Mouse (Mus musculus): ENCODE results near the gene Clec2l. TPM values are rescaled to one million over a fixed set of nuclear protein-coding genes. Genes with fewer than 3 reads are reported as not detected.
A peak's percentile ranks its signal among the peaks of the same experiment; 100 is the strongest.

The Clec2l gene
- polyA plus RNA-seq (2012; rRNA removed): 0.61 and 0.66 TPM in 2 replicates

- Histone ChIP-seq H3K27me3 (replicated peaks; ENCODE audit: control insufficient read depth, insufficient read depth, low read length) (peaks cover 3% of the 10 kb centered on the region; the same call in 1 of the 2 replicates), H3K4me1 (ENCODE audit: control insufficient read depth, insufficient read depth, low read length) (no peaks in the 10 kb centered on the region), H3K36me3 (ENCODE audit: control insufficient read depth, insufficient read depth, low read length) (no peaks in the 10 kb centered on the region), H3K27ac (ENCODE audit: insufficient read depth, low read depth, low read length) (no peak within 1 kb of the TSS), H3K4me3 (ENCODE audit: insufficient read depth, low read depth, low read length) (peak within 1 kb of the TSS; percentile 47)
- 1% methylated on average over 84 of the region's 84 CpGs for WGBS
- TF ChIP-seq CTCF (conservative IDR thresholded peaks at IDR 0.05; ENCODE audit: insufficient read depth, insufficient read length, low read depth, low read length) (no peak), POLR2A (IDR thresholded peaks at IDR 0.05; ENCODE audit: low read depth, low read length) (no peak)
- no peak for DNase-seq
Observed at GRCm38 (mm10) chr6:38662714-38663615, at the start of gene Clec2l. Clec2l (plus strand) TSS chr6:38663069.

- Histone ChIP-seq H3K4me1 (ENCODE audit: control insufficient read depth, insufficient read depth, low read length) (no peaks in the 10 kb centered on the region), H3K4me3 (ENCODE audit: insufficient read depth, low read depth, low read length) (no peak overlapping the region), H3K36me3 (ENCODE audit: control insufficient read depth, insufficient read depth, low read length) (peaks cover 3% of the 10 kb centered on the region; the same call in 1 of the 2 replicates), H3K27ac (ENCODE audit: insufficient read depth, low read depth, low read length) (no peak overlapping the region), H3K27me3 (replicated peaks; ENCODE audit: control insufficient read depth, insufficient read depth, low read length) (no peaks in the 10 kb centered on the region)
- DNase-seq: no peak
- no peak for TF ChIP-seq POLR2A (IDR thresholded peaks at IDR 0.05; ENCODE audit: low read depth, low read length)
- 88% methylated on average over 1 of the region's 1 CpGs for WGBS
Observed at GRCm38 (mm10) chr6:38622406-38622805, 40.5 kb upstream of the Clec2l start.

- H3K4me3 ChIP-seq (ENCODE audit: insufficient read depth, low read depth, low read length): no peak overlapping the region
- H3K36me3 ChIP-seq (ENCODE audit: control insufficient read depth, insufficient read depth, low read length): peaks cover 3% of the 10 kb centered on the region; the same call in 1 of the 2 replicates
- no peak for DNase-seq
- no peaks in the 10 kb centered on the region for H3K4me1 ChIP-seq (ENCODE audit: control insufficient read depth, insufficient read depth, low read length)
- H3K27ac ChIP-seq (ENCODE audit: insufficient read depth, low read depth, low read length): no peak overlapping the region
- 82% methylated on average over 2 of the region's 2 CpGs for WGBS
- no peaks in the 10 kb centered on the region for H3K27me3 ChIP-seq (replicated peaks; ENCODE audit: control insufficient read depth, insufficient read depth, low read length)
- TF ChIP-seq POLR2A (IDR thresholded peaks at IDR 0.05; ENCODE audit: low read depth, low read length): no peak
- no peak for TF ChIP-seq CTCF (conservative IDR thresholded peaks at IDR 0.05; ENCODE audit: insufficient read depth, insufficient read length, low read depth, low read length)
Observed at GRCm38 (mm10) chr6:38623457-38623856, 39.4 kb upstream of the Clec2l start.

- H3K4me3 ChIP-seq (ENCODE audit: insufficient read depth, low read depth, low read length): no peak overlapping the region
- no peaks in the 10 kb centered on the region for H3K27me3 ChIP-seq (replicated peaks; ENCODE audit: control insufficient read depth, insufficient read depth, low read length)
- TF ChIP-seq CTCF (conservative IDR thresholded peaks at IDR 0.05; ENCODE audit: insufficient read depth, insufficient read length, low read depth, low read length) (no peak), POLR2A (IDR thresholded peaks at IDR 0.05; ENCODE audit: low read depth, low read length) (no peak)
- peak; percentile 33 for DNase-seq
- WGBS: 28% methylated on average over 1 of the region's 1 CpGs
- H3K36me3 ChIP-seq (ENCODE audit: control insufficient read depth, insufficient read depth, low read length): peaks cover under 1% of the 10 kb centered on the region; the same call in 1 of the 2 replicates
- H3K27ac ChIP-seq (ENCODE audit: insufficient read depth, low read depth, low read length): no peak overlapping the region
- H3K4me1 ChIP-seq (ENCODE audit: control insufficient read depth, insufficient read depth, low read length): no peaks in the 10 kb centered on the region
Observed at GRCm38 (mm10) chr6:38624439-38624838, 38.4 kb upstream of the Clec2l start.

- Histone ChIP-seq H3K27me3 (replicated peaks; ENCODE audit: control insufficient read depth, insufficient read depth, low read length) (no peaks in the 10 kb centered on the region), H3K27ac (ENCODE audit: insufficient read depth, low read depth, low read length) (no peak overlapping the region), H3K4me3 (ENCODE audit: insufficient read depth, low read depth, low read length) (no peak overlapping the region), H3K36me3 (ENCODE audit: control insufficient read depth, insufficient read depth, low read length) (no peaks in the 10 kb centered on the region), H3K4me1 (ENCODE audit: control insufficient read depth, insufficient read depth, low read length) (no peaks in the 10 kb centered on the region)
- WGBS: 98% methylated on average over 5 of the region's 5 CpGs
- DNase-seq: no peak
- no peak for TF ChIP-seq POLR2A (IDR thresholded peaks at IDR 0.05; ENCODE audit: low read depth, low read length)
- TF ChIP-seq CTCF (conservative IDR thresholded peaks at IDR 0.05; ENCODE audit: insufficient read depth, insufficient read length, low read depth, low read length): no peak
Observed at GRCm38 (mm10) chr6:38626086-38626485, 36.8 kb upstream of the Clec2l start.

- 93% methylated on average over 4 of the region's 4 CpGs for WGBS
- DNase-seq: no peak
- no peak overlapping the region for H3K27ac ChIP-seq (ENCODE audit: insufficient read depth, low read depth, low read length)
- no peak overlapping the region for H3K4me3 ChIP-seq (ENCODE audit: insufficient read depth, low read depth, low read length)
- H3K27me3 ChIP-seq (replicated peaks; ENCODE audit: control insufficient read depth, insufficient read depth, low read length): no peaks in the 10 kb centered on the region
- no peaks in the 10 kb centered on the region for H3K36me3 ChIP-seq (ENCODE audit: control insufficient read depth, insufficient read depth, low read length)
- TF ChIP-seq POLR2A (IDR thresholded peaks at IDR 0.05; ENCODE audit: low read depth, low read length) (no peak), CTCF (conservative IDR thresholded peaks at IDR 0.05; ENCODE audit: insufficient read depth, insufficient read length, low read depth, low read length) (no peak)
- H3K4me1 ChIP-seq (ENCODE audit: control insufficient read depth, insufficient read depth, low read length): no peaks in the 10 kb centered on the region
Observed at GRCm38 (mm10) chr6:38627081-38627480, 35.8 kb upstream of the Clec2l start.

- Histone ChIP-seq H3K4me3 (ENCODE audit: insufficient read depth, low read depth, low read length) (no peak overlapping the region), H3K4me1 (ENCODE audit: control insufficient read depth, insufficient read depth, low read length) (no peaks in the 10 kb centered on the region), H3K27me3 (replicated peaks; ENCODE audit: control insufficient read depth, insufficient read depth, low read length) (no peaks in the 10 kb centered on the region), H3K27ac (ENCODE audit: insufficient read depth, low read depth, low read length) (no peak overlapping the region), H3K36me3 (ENCODE audit: control insufficient read depth, insufficient read depth, low read length) (no peaks in the 10 kb centered on the region)
- 89% methylated on average over 4 of the region's 4 CpGs for WGBS
- no peak for DNase-seq
- TF ChIP-seq POLR2A (IDR thresholded peaks at IDR 0.05; ENCODE audit: low read depth, low read length) (no peak), CTCF (conservative IDR thresholded peaks at IDR 0.05; ENCODE audit: insufficient read depth, insufficient read length, low read depth, low read length) (no peak)
Observed at GRCm38 (mm10) chr6:38627486-38627885, 35.4 kb upstream of the Clec2l start.
